28 mouse cellular contexts compared by ENCODE assay signal in the genomic region with DNA sequence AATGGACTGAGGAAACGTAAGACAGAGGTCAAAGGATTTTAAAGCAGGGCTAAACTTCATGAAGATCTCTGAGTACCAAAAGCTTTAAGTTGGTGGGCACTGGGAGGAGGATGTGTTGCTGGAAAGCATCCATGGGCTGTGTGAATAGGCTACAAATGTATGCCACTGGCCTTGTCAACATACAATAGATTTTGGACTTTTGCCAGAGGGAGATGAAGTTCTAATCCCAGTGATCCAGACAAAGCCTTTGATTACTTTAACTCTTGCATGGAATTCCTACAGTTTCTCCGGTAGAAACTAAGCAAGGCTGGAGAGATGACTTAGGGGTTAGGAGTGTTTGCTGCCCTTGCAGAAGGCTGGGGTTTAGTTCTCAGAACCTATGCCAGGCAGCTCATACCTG. TPM values are rescaled to one million over a fixed set of nuclear protein-coding genes. Genes with fewer than 3 reads are reported as not detected.
A peak's percentile ranks its signal among the peaks of the same experiment; 100 is the strongest.
DNase-seq lines count a peak whose midpoint lies in the region; ATAC-seq and TF ChIP-seq lines count a peak whose summit lies in the region.
"Had no signal": no experiment of that assay in that cellular context is flagged by ENCODE, and none has a peak within 500 bp of the region (broad histone marks: within the 10 kb centered on the region; RNA-seq: fewer than 3 reads in every experiment).

No protein-coding gene starts in this region.

- no peak for TF ChIP-seq POLR2A in kidney, adult 2 months (IDR thresholded peaks at IDR 0.05; ENCODE audit: low read depth, low read length)

- 45% methylated on average over 2 of the region's 2 CpGs for WGBS in embryonic facial prominence, embryonic 14.5 days
- 59% methylated on average over 2 of the region's 2 CpGs for WGBS in embryonic facial prominence, embryonic 10.5 days
- WGBS in kidney, adult 2 months: 48% methylated on average over 2 of the region's 2 CpGs
- WGBS in stomach, embryonic 15.5 days: 17% methylated on average over 2 of the region's 2 CpGs
- 26% methylated on average over 2 of the region's 2 CpGs for WGBS in stomach, postnatal 0 days

- H3K27me3 ChIP-seq in embryonic facial prominence, embryonic 14.5 days (replicated peaks; ENCODE audit: control insufficient read depth, insufficient read depth, low read length): no peaks in the 10 kb centered on the region
- H3K27me3 ChIP-seq in embryonic facial prominence, embryonic 10.5 days (replicated peaks; ENCODE audit: low read depth, poor library complexity, severe bottlenecking): no peaks in the 10 kb centered on the region
- no peaks in the 10 kb centered on the region for H3K27me3 ChIP-seq in kidney, adult 2 months (replicated peaks; ENCODE audit: control insufficient read depth, insufficient read depth, low read length)
- H3K27me3 ChIP-seq in stomach, embryonic 15.5 days (replicated peaks): no peaks in the 10 kb centered on the region
- no peaks in the 10 kb centered on the region for H3K27me3 ChIP-seq in stomach, postnatal 0 days (ENCODE audit: control insufficient read depth, insufficient read depth, low read length)
- H3K27me3 ChIP-seq: CH12.LX; limb, embryonic 13.5 days; neural tube, embryonic 12.5 days had no signal

- no peak overlapping the region for H3K9ac ChIP-seq in embryonic facial prominence, embryonic 14.5 days (ENCODE audit: low read depth, low read length)
- H3K9ac ChIP-seq in stomach, embryonic 15.5 days: no peak overlapping the region
- H3K9ac ChIP-seq in stomach, postnatal 0 days (ENCODE audit: low read length): no peak overlapping the region
- H3K9ac ChIP-seq: limb, embryonic 13.5 days; midbrain, embryonic 13.5 days; neural tube, embryonic 12.5 days had no signal

- no peak overlapping the region for H3K27ac ChIP-seq in embryonic facial prominence, embryonic 14.5 days (replicated peaks; ENCODE audit: low read depth, low read length)
- no peak overlapping the region for H3K27ac ChIP-seq in embryonic facial prominence, embryonic 10.5 days (replicated peaks)
- peak overlapping the region; percentile 37; the same call in 1 of the 2 replicates for H3K27ac ChIP-seq in kidney, adult 2 months (ENCODE audit: insufficient read depth, low read depth, low read length)
- H3K27ac ChIP-seq in stomach, embryonic 15.5 days: peak overlapping the region; percentile 14; the same call in 1 of the 2 replicates
- H3K27ac ChIP-seq in stomach, postnatal 0 days (replicated peaks): no peak overlapping the region
- H3K27ac ChIP-seq: left cerebral cortex, adult 2 months; limb, embryonic 13.5 days; macrophage; midbrain, embryonic 13.5 days; neural tube, embryonic 12.5 days had no signal

- H3K4me2 ChIP-seq in embryonic facial prominence, embryonic 14.5 days (ENCODE audit: low read depth, low read length): no peak overlapping the region
- H3K4me2 ChIP-seq in stomach, embryonic 15.5 days: no peak overlapping the region
- H3K4me2 ChIP-seq in stomach, postnatal 0 days (replicated peaks; ENCODE audit: low read depth): no peak overlapping the region
- H3K4me2 ChIP-seq: limb, embryonic 13.5 days; liver, embryonic 11.5 days; midbrain, embryonic 13.5 days; neural tube, embryonic 12.5 days had no signal

- no peak for TF ChIP-seq EP300 in stomach, postnatal 0 days (optimal IDR thresholded peaks at IDR 0.05)

- H3K4me1 ChIP-seq in embryonic facial prominence, embryonic 14.5 days (ENCODE audit: control insufficient read depth, insufficient read depth, low read length): no peaks in the 10 kb centered on the region
- H3K4me1 ChIP-seq in embryonic facial prominence, embryonic 10.5 days: no peaks in the 10 kb centered on the region
- peaks cover 5% of the 10 kb centered on the region; the same call in 1 of the 2 replicates for H3K4me1 ChIP-seq in kidney, adult 2 months (ENCODE audit: control insufficient read depth, insufficient read depth, low read length)
- no peaks in the 10 kb centered on the region for H3K4me1 ChIP-seq in stomach, embryonic 15.5 days
- H3K4me1 ChIP-seq in stomach, postnatal 0 days (replicated peaks; ENCODE audit: control insufficient read depth, insufficient read depth): no peaks in the 10 kb centered on the region
- H3K4me1 ChIP-seq: limb, embryonic 13.5 days; neural tube, embryonic 12.5 days had no signal

- peak; percentile 59 for DNase-seq in embryonic facial prominence, embryonic 14.5 days (ENCODE audit: low spot score)
- DNase-seq in embryonic facial prominence, embryonic 10.5 days (ENCODE audit: low spot score): no peak
- DNase-seq in kidney, adult 2 months: no peak
- DNase-seq in kidney, postnatal 25 days: no peak
- no peak for DNase-seq in stomach, postnatal 0 days (ENCODE audit: low spot score)
- DNase-seq in thymus, postnatal 4 days: no peak
- DNase-seq in left cerebral cortex, postnatal 14 days (ENCODE audit: low spot score in 2 of 2): no peak
- DNase-seq: adrenal gland, adult 2 months; adrenal gland, postnatal 36 days; cerebellum, adult 2 months; cerebellum, postnatal 14 days; gastrocnemius, postnatal 10 days; heart, postnatal 14 days; kidney, postnatal 14 days; right cerebral cortex, postnatal 14 days; thymus, adult 2 months; thymus, postnatal 36 days had no signal

- no peak for TF ChIP-seq CTCF in kidney, adult 2 months (conservative IDR thresholded peaks at IDR 0.05; ENCODE audit: insufficient read depth, insufficient read length, low read depth, low read length)
- TF ChIP-seq CTCF in stomach, postnatal 0 days (IDR thresholded peaks at IDR 0.05; ENCODE audit: low read depth): no peak

- ATAC-seq in embryonic facial prominence, embryonic 14.5 days (ENCODE audit: low read depth): no peak
- ATAC-seq in stomach, embryonic 15.5 days (ENCODE audit: insufficient read depth, low FRiP score, low read depth): no peak
- no peak for ATAC-seq in stomach, postnatal 0 days (ENCODE audit: low FRiP score, low TSS enrichment)
- ATAC-seq: activated CD4-positive, CD25-positive, alpha-beta regulatory T cell, adult 4 months; inflammation-experienced regulatory T-cells, adult 6 months; midbrain, embryonic 13.5 days had no signal

- no peak overlapping the region for H3K4me3 ChIP-seq in embryonic facial prominence, embryonic 14.5 days (ENCODE audit: low read depth, low read length)
- no peak overlapping the region for H3K4me3 ChIP-seq in embryonic facial prominence, embryonic 10.5 days
- H3K4me3 ChIP-seq in kidney, adult 2 months (ENCODE audit: insufficient read depth, low read depth, low read length): no peak overlapping the region
- H3K4me3 ChIP-seq in stomach, embryonic 15.5 days (replicated peaks): no peak overlapping the region
- no peak overlapping the region for H3K4me3 ChIP-seq in stomach, postnatal 0 days (ENCODE audit: low read depth, low read length)
- H3K4me3 ChIP-seq: left cerebral cortex, adult 2 months; limb, embryonic 13.5 days; midbrain, embryonic 13.5 days; myocyte; neural tube, embryonic 12.5 days had no signal

- H3K36me3 ChIP-seq in embryonic facial prominence, embryonic 14.5 days (ENCODE audit: control insufficient read depth, insufficient read depth, low read length): no peaks in the 10 kb centered on the region
- H3K36me3 ChIP-seq in embryonic facial prominence, embryonic 10.5 days (replicated peaks): no peaks in the 10 kb centered on the region
- H3K36me3 ChIP-seq in kidney, adult 2 months (ENCODE audit: control insufficient read depth, insufficient read depth, low read length): no peaks in the 10 kb centered on the region
- H3K36me3 ChIP-seq in stomach, embryonic 15.5 days: no peaks in the 10 kb centered on the region
- no peaks in the 10 kb centered on the region for H3K36me3 ChIP-seq in stomach, postnatal 0 days (ENCODE audit: control insufficient read depth, insufficient read depth, low read length)
- H3K36me3 ChIP-seq: limb, embryonic 13.5 days; midbrain, embryonic 13.5 days; neural tube, embryonic 12.5 days had no signal

- intact Hi-C loops in left cerebral cortex, postnatal 14 days (cut with DNase I): no loop called here

- no peaks in the 10 kb centered on the region for H3K9me3 ChIP-seq in embryonic facial prominence, embryonic 14.5 days (ENCODE audit: control insufficient read depth, low read length)
- H3K9me3 ChIP-seq in embryonic facial prominence, embryonic 10.5 days: no peaks in the 10 kb centered on the region
- H3K9me3 ChIP-seq in stomach, embryonic 15.5 days: no peaks in the 10 kb centered on the region
- H3K9me3 ChIP-seq in stomach, postnatal 0 days (ENCODE audit: control insufficient read depth, low read length): no peaks in the 10 kb centered on the region
- H3K9me3 ChIP-seq: limb, embryonic 13.5 days; midbrain, embryonic 13.5 days; neural tube, embryonic 12.5 days had no signal

RNA-seq across cellular contexts. Expression of gene Efcab5, which starts 6.2 kb away (rescaled TPM):
- 0.20 and 0.50 TPM in 2 replicates for polyA plus RNA-seq in embryonic facial prominence, embryonic 14.5 days (2014; fragmentation: Nextera tagmentation; extraction: Ambion mirVana)
- 0.07 and 0.28 TPM in 2 replicates for polyA plus RNA-seq in embryonic facial prominence, embryonic 10.5 days (2016; fragmentation: Nextera tagmentation; extraction: Ambion mirVana)
- 0.17 and 0.42 TPM in 2 replicates for polyA plus RNA-seq in kidney, adult 2 months (2012; rRNA removed)
- polyA plus RNA-seq in stomach, embryonic 15.5 days (2015; fragmentation: Nextera tagmentation; extraction: Ambion mirVana): 0.23 and 0.31 TPM in 2 replicates
- polyA plus RNA-seq in stomach, postnatal 0 days (2015; fragmentation: Nextera tagmentation; extraction: Ambion mirVana): 0.12 and 0.15 TPM in 2 replicates
- total RNA-seq in left cerebral cortex, postnatal 14 days (2021): 1 to 10 TPM; 2.3 to 2.7 TPM

RNA-seq across cellular contexts. Expression of gene Ssh2, which starts 33.5 kb away (rescaled TPM):
- 11.3 and 11.9 TPM in 2 replicates for polyA plus RNA-seq in embryonic facial prominence, embryonic 14.5 days (2014; fragmentation: Nextera tagmentation; extraction: Ambion mirVana)
- polyA plus RNA-seq in embryonic facial prominence, embryonic 10.5 days (2016; fragmentation: Nextera tagmentation; extraction: Ambion mirVana): 9.2 and 9.5 TPM in 2 replicates
- 5.4 and 6.1 TPM in 2 replicates for polyA plus RNA-seq in kidney, adult 2 months (2012; rRNA removed)
- polyA plus RNA-seq in stomach, embryonic 15.5 days (2015; fragmentation: Nextera tagmentation; extraction: Ambion mirVana): 6.9 and 7.3 TPM in 2 replicates
- 3.0 and 3.5 TPM in 2 replicates for polyA plus RNA-seq in stomach, postnatal 0 days (2015; fragmentation: Nextera tagmentation; extraction: Ambion mirVana)
- 10 to 100 TPM; 40.5 to 42.8 TPM for total RNA-seq in left cerebral cortex, postnatal 14 days (2021)

Comparison
In these comparisons a context has a peak if more than half of its experiments do, and no peak if none do; other contexts are left out.
1. H3K27ac ChIP-seq: peak in kidney, adult 2 months (single experiment) and stomach, embryonic 15.5 days (single experiment); none in embryonic facial prominence, embryonic 14.5 days (single experiment), embryonic facial prominence, embryonic 10.5 days (single experiment) and stomach, postnatal 0 days (single experiment).